Mouse (Mus musculus) heart, embryonic 12.5 days (tissue): ENCODE results near the gene Akt3. TPM values are rescaled to one million over a fixed set of nuclear protein-coding genes. Genes with fewer than 3 reads are reported as not detected.

ENCODE experiments used
- ATAC-seq: fragments of 200-750 bp; cut with Nextera tagmentation; 2 replicates; pipeline ENCODE4 v1.8.0; 2017; ENCODE audit warnings: moderate TSS enrichment, moderate library complexity; ENCODE audit not compliant: insufficient number of reproducible peaks, low FRiP score
- H3K27ac ChIP-seq: fragments of 300-500 bp; sonication (generic); 2 replicates; pipeline ENCODE4 v1.5.1; 2016; ENCODE audit warnings: mild to moderate bottlenecking, moderate library complexity; ENCODE audit not compliant: poor library complexity, severe bottlenecking
- H3K27me3 ChIP-seq: fragments of 300-500 bp; sonication (generic); replicated peaks from 2 replicates; pipeline ENCODE4 v1.6.1; 2016; ENCODE audit warnings: mild to moderate bottlenecking, moderate library complexity
- H3K36me3 ChIP-seq: fragments of 300-500 bp; sonication (generic); 2 replicates; pipeline ENCODE4 v1.6.1; 2016; ENCODE audit warnings: mild to moderate bottlenecking, moderate library complexity
- H3K4me1 ChIP-seq: fragments of 300-500 bp; sonication (generic); replicated peaks from 2 replicates; pipeline ENCODE4 v1.6.1; 2016; ENCODE audit warnings: mild to moderate bottlenecking
- H3K4me2 ChIP-seq: fragments of 300-500 bp; sonication (generic); 2 replicates; pipeline ENCODE4 v1.6.1; 2016; ENCODE audit warnings: mild to moderate bottlenecking, moderate library complexity
- H3K4me3 ChIP-seq: fragments of 300-500 bp; sonication (generic); 2 replicates; pipeline ENCODE4 v1.5.1; 2016; ENCODE audit warnings: mild to moderate bottlenecking
- H3K9ac ChIP-seq: fragments of 300-500 bp; sonication (generic); 2 replicates; pipeline ENCODE4 v1.6.1; 2016; ENCODE audit warnings: mild to moderate bottlenecking, moderate library complexity
- H3K9me3 ChIP-seq: fragments of 300-500 bp; sonication (generic); replicated peaks from 2 replicates; pipeline ENCODE4 v1.6.1; 2016; ENCODE audit warnings: mild to moderate bottlenecking, moderate library complexity
- WGBS: fragments of 180-500 bp; shearing (Covaris S2); methylation state at CpG from one replicate; pipeline ENCODE4 v1.1.7; 2016; 5-methylcytosine and 5-hydroxymethylcytosine counted together
- polyA plus RNA-seq: library from polyadenylated mRNA; unstranded; fragments of >200 nt; fragmentation: Nextera tagmentation; extraction: Ambion mirVana; gene quantifications from 2 replicates; pipeline ENCODE4 v1.2.1, GENCODE M21; 2016

Gene Akt3
- polyA plus RNA-seq, 1 experiment from 2014 or later: 7.9 TPM

DNA sequence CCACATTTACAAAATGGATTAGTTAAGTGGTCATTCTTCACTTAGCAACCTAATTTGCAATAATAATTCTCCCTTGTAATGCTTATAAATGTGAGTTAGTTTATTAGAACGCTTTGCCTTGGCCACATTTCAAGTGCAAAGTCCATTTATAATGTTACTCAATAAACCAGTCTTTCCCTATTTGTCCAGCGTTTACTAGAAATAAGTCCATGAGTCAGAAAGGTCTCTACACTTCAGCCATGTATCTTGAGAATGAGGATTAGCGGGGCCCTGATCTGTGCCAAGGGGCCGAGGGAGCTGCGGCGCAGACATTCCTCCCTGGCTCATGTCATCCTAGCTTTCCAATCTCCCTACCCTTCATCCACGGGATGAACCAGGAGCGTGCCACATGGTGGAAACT, 275.3 kb downstream of the Akt3 start:
- Histone ChIP-seq H3K4me2 (no peak overlapping the region), H3K36me3 (no peaks in the 10 kb centered on the region), H3K27me3 (no peaks in the 10 kb centered on the region), H3K4me3 (no peak overlapping the region), H3K9ac (no peak overlapping the region), H3K9me3 (no peaks in the 10 kb centered on the region), H3K27ac (no peak overlapping the region; the same call in 1 of the 2 replicates), H3K4me1 (peaks cover 35% of the 10 kb centered on the region)
- WGBS: 50% methylated on average over 8 of the region's 8 CpGs
- ATAC-seq: no peak

DNA sequence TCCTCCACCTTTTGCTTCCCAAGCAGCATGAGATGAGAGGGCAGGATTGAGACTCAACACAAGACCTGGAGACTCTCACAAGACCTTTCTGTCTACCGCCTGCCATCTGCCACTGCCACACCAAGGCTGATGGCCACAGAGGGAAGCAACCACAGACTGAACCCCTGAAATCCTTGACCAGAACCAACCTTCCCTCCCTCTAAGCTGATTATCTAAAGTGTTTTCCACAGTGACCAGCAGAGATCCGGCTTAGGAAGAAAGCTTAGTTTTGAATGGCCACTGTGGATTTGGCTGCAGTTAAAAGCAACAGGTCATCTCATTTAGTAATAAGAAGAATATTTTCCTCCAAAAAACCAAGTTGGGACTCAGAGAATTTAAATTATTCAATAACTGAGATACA, 276.5 kb downstream of the Akt3 start:
- H3K9me3 ChIP-seq: no peaks in the 10 kb centered on the region
- WGBS: 81% methylated on average over 2 of the region's 2 CpGs
- H3K9ac ChIP-seq: no peak overlapping the region
- H3K4me3 ChIP-seq: no peak overlapping the region
- H3K4me1 ChIP-seq: peaks cover 23% of the 10 kb centered on the region
- H3K27me3 ChIP-seq: no peaks in the 10 kb centered on the region
- no peak overlapping the region for H3K27ac ChIP-seq
- no peak for ATAC-seq
- no peaks in the 10 kb centered on the region for H3K36me3 ChIP-seq
- no peak overlapping the region for H3K4me2 ChIP-seq

DNA sequence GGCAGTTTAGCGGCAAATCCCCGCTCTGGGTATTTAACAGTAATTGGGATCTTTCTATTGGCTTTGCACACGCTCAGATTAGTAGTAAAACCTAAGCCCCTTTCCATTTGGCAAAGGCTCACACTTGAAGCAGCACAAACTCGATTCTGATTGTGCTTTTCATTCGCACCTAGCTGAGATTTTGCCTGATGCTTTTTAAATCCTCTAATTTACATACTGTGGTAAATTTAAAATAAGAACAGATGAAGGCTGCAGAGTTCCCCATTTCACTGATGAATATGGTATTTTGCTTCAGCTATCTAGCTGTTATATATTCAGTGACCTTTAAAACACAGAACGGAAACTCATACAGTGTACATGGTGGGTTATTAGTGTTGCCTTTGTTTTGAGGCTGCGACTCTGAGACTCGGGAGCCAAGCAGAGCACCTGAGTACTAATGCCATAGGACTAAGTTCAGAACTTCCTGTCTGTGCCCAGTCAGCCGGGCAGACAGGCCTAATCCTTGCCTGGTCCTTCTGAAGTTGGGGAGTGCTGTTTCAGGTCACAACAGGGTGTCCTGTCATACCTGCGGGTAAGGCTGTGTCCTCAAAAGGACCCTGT, 277.1 kb downstream of the Akt3 start:
- H3K9me3 ChIP-seq: no peaks in the 10 kb centered on the region
- 85% methylated on average over 10 of the region's 10 CpGs for WGBS

DNA sequence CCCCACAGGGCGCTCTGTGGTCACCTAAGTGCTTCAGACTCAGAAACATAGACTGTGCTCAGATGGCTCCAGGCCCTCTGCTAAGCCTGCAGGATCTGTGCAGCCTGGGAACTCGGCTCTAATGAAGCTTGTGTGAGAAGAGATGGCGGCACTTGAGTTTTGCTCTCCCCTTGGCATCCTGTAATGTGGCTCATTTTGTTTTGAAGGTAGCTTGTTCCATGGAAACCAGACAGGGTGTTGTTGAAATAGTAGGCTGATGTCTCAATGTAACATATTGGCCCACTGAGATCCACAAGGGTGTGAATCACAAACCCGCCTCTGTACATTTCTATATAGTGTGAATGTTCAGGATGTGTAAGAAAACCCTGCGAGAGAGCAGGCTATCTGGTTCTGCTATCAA, 277.9 kb downstream of the Akt3 start:
- Histone ChIP-seq H3K27ac (no peak overlapping the region), H3K4me2 (no peak overlapping the region), H3K4me1 (peaks cover 10% of the 10 kb centered on the region), H3K36me3 (no peaks in the 10 kb centered on the region), H3K27me3 (no peaks in the 10 kb centered on the region), H3K4me3 (no peak overlapping the region), H3K9me3 (no peaks in the 10 kb centered on the region), H3K9ac (no peak overlapping the region)
- 81% methylated on average over 5 of the region's 5 CpGs for WGBS
- ATAC-seq: no peak

More for the DNA sequence above, 277.1 kb downstream of the Akt3 start:
- Histone ChIP-seq H3K9ac (no peak overlapping the region), H3K36me3 (no peaks in the 10 kb centered on the region), H3K4me1 (peaks cover 17% of the 10 kb centered on the region), H3K4me2 (no peak overlapping the region), H3K27me3 (no peaks in the 10 kb centered on the region), H3K4me3 (no peak overlapping the region), H3K27ac (no peak overlapping the region)
- no peak for ATAC-seq

DNA sequence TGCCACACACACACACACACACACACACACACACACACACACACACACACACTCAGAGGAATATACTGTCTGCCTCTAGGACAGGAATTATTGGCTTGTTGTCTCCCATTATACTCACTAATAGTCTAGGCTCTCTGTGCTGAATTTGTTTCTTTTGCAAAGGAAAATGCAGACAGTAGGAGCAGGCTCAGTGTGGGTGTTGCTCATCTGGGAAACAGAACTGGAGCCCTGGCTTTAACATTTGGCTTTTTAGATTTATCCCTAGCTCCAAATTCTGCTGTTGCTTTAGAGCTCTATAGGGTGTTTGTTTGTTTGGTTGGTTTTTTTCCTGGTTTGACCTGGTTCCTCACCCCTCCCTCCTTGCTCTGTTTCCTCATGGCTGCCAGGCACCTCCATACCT, 278.8 kb downstream of the Akt3 start:
- Histone ChIP-seq H3K4me3 (no peak overlapping the region), H3K9me3 (no peaks in the 10 kb centered on the region), H3K9ac (no peak overlapping the region), H3K4me2 (no peak overlapping the region), H3K27me3 (no peaks in the 10 kb centered on the region), H3K4me1 (peaks cover 9% of the 10 kb centered on the region), H3K36me3 (no peaks in the 10 kb centered on the region), H3K27ac (no peak overlapping the region)
- no peak for ATAC-seq

DNA sequence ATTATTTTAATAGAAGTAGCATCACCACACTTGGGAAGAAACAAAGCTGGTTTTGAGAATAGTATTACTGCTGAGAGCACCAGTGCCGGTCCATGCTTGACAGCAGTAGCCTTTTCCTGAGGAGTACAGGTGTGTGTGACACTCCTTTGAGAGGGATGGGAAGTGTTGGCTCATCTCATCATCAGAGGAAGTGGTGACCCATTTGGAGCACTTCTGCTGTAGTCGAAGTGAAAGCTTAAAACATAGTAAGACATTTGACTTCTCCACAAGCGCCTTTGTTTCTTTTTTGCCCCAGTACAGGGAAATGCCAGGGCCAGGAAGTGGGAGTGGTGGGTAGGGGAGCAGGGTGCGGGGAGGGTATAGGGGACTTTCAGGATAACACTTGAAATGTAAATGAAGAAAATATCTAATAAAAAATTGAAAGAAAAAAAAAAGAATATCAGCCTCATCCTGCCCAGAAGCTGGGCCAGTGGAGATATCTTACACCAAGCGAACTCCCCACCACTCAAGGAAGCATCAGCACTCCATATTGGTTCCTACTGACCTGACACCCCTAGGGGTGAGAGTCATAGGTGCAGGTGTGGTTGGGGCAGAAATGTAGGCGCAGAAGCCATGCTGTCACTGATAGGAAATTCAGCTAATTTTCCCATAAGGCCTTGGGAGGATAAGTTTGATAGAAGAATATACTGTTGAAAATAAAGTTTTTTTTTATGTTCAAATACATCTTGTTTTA, 284.5 kb downstream of the Akt3 start:
- no peak overlapping the region for H3K27ac ChIP-seq
- no peak overlapping the region for H3K4me2 ChIP-seq
- no peak overlapping the region for H3K9ac ChIP-seq
- no peaks in the 10 kb centered on the region for H3K36me3 ChIP-seq
- no peaks in the 10 kb centered on the region for H3K4me1 ChIP-seq
- no peak for ATAC-seq
- no peaks in the 10 kb centered on the region for H3K9me3 ChIP-seq
- H3K27me3 ChIP-seq: no peaks in the 10 kb centered on the region
- WGBS: 84% methylated on average over 6 of the region's 6 CpGs
- no peak overlapping the region for H3K4me3 ChIP-seq

DNA sequence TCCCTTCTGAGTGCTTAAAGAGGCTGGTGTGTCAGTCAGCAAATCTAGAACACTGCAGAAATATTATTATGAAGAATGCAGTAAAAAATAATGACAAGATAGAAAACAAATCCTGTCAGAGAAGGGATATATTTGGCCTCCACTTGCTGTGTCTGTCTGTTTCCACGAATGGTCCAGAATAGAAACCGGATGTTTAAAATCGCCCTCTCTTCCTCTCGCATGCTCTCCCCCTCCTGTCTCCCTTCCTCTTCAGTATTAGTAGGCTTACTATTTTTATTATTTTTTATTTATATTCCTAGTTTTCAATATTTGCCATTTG, 286.6 kb downstream of the Akt3 start:
- Histone ChIP-seq H3K36me3 (no peaks in the 10 kb centered on the region), H3K4me1 (0 out of 2 replicates have a peak, but pooled peaks cover 6% of the 10 kb centered on the region), H3K27ac (no peak overlapping the region), H3K4me2 (no peak overlapping the region), H3K9ac (no peak overlapping the region), H3K9me3 (no peaks in the 10 kb centered on the region), H3K4me3 (no peak overlapping the region), H3K27me3 (no peaks in the 10 kb centered on the region)
- WGBS: 80% methylated on average over 4 of the region's 4 CpGs
- ATAC-seq: no peak

DNA sequence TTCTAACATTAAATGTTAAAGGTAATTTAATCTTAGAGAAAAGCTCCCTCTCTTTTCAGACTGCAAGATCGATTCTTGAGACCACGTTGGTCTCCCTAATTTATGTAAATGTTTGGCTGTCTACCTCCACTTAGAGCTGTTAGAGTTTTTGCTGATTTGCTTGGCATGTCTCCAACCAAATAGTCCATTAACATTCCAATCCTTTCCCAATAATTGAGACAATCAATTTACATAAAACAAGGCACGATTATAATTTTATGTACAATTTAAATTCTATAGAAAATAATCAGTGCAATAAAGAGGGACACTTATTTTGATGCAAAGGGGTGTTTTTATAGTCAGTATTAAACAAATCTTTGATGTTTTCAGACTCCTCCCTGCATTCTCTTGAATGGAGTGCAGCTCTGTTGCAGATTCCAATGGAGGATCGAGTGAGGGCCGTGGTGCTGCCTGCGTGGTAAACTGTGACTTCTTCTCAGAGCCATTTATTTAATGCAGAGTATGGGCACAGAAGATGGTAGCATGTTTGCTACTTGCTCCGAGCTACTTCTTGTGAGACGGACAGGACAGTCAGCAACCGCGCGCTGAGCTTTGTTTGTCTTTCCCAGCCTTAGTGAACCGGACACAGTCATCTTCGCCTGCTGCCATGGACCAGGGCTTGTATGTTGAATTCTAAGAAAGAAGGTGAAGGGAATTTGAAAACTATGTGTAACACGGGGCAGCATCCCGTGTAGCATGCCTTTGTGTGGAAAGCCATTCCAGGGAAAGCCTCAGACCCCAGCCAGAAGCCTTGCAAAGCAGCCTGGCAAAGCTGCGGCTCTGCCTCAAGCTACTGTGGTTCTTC, 287.1 kb downstream of the Akt3 start:
- Histone ChIP-seq H3K4me2 (no peak overlapping the region), H3K27ac (no peak overlapping the region), H3K27me3 (no peaks in the 10 kb centered on the region), H3K9ac (no peak overlapping the region), H3K9me3 (no peaks in the 10 kb centered on the region), H3K4me3 (no peak overlapping the region), H3K4me1 (0 out of 2 replicates have a peak, but pooled peaks cover 6% of the 10 kb centered on the region), H3K36me3 (no peaks in the 10 kb centered on the region)
- ATAC-seq: no peak
- 80% methylated on average over 16 of the region's 16 CpGs for WGBS

Other genes with a start within 250 kb of the Akt3 start
- gene Zbtb18, start 184.1 kb upstream of the Akt3 start, polyA plus RNA-seq: 1.5 and 1.6 TPM in 2 replicates